Mouse (Mus musculus): ENCODE data around the gene Pla2g4f.

Pla2g4f gene

DNA sequence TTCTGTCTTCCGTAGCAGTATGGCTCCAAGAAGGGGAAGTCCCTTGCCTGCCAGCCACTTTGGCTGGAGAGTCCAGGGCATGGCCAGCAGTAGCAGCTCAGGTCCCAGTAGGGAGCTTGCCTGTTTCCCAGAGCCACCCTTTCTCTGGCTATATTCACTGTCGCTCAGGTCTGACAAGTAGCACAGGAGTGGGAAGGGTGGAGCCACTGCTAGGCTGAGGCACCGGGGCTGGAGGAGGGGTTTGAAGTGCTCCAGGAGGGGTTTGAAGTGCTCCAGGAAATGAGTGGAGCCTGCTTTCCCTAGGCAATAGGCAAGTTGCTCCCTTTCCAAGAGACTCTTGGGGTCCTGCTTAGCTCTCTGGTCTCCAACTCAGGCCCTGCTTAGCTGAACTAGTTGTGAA lies at the start of gene Pla2g4f:
Gene Pla2g4f (minus strand): TSS at position 190 of the 400 bp plus-strand sequence.
- no peak for DNase-seq (ENCODE audit: extremely low spot score, low read depth, low spot score)

DNA sequence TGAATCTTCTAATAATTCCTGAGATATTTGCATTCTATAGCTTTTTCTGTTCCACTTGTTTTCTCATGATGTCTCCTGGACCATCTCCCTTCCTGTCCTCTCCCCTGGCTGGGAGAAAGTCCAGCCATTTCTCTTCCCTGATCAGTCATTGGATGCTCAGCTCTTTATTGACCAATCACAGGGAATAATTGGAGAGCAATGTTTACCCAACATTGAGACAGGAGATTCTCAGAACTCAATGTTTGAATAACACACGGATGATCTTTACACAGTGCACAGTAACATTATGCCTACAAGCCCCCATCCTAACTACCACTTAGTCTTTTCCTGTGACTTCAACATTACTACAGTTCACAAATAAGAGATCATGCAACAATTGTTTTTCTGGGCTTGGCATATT lies 46.5 kb upstream of the Pla2g4f start:
- DNase-seq (ENCODE audit: extremely low spot score, low read depth, low spot score): no peak

DNA sequence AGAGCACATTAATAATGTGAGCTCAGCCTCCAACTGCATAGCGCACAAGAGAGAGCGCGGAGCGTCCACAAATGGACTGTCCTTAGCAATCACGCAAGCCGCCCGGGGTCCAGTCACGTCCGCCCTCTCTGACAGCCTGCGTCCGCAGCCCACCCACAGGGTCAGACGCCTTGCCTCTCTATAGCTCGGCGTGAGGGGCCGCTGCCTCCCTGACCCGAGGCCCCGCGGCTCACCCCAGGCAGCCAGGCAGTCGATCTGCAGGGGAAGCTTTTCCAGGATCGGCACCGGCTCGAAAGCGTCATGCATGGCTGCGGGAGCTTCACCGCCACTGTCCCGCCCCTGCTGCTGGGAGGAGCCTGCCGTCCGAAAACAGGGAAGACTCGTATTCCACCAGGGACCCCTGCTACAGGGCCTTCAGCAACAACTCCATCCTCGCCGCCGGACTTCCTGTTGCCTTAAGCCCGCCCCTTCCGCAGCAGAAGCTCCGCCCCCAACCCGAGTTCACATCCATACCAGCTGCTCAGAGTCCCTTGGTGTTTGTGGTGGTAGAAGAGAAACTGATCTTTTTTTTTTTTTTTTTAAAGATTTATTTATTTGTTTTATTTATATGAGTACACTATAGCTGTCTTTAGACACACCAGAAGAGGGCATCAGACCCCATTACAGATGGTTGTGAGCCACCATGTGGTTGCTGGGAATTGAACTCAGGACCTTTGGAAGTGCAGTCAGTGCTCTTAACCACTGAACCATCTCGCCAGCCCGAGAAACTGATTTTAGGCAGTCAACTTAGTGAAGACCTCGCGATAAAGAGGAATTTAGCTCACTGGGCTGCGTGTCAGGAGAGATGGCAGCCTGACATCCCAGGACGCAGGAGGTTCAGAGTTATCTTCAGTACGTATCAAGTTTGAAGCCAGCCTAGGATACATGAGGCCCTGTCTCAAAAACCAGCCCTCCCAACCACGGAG lies 39.0 kb upstream of the Pla2g4f start, which contains the start of gene Vps39:
Gene Vps39 (minus strand): TSS at position 456 of the 965 bp plus-strand sequence.
- peak; percentile 52 for DNase-seq (ENCODE audit: extremely low spot score, low read depth, low spot score)

DNA sequence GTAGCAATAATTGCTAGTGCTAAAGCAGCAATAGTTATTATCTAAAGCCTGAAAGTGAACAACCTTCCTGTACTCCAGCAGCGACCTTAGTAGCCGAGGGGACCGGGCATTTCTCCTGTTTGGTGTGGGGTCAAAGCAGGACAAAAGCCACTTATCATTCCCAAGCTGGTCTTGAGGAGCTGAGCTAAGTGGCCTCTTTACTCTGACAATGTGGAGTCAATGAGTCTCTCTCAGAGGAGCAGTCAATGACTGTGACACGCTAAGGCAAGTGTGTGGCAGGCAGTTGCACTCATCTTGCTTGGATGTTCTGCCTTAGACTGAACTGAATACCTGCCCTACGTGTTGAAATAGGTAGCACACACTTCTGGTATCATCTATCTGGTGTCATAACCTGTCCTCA lies 37.4 kb upstream of the Pla2g4f start:
- no peak for DNase-seq (ENCODE audit: extremely low spot score, low read depth, low spot score)

DNA sequence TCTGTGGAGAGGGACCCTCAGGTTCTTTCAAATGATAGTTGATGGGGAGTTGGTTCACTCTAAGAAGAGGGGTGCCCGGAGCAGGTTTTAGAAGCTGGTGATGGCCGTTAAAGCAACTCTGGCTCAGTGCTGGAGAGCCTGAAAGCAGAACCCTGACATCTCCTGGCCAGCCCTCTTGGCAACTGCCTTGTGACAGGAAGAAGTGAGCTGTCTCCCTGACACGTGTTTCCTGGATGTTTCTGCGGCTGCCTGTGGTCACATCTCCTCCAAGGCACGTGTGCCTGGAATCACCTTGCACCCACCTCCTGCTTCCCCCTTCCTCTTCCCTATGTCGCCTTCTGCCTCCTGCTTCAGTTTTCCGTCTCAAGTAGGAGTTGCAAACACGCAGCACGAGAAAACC lies 34.2 kb upstream of the Pla2g4f start:
- no peak for DNase-seq (ENCODE audit: extremely low spot score, low read depth, low spot score)

DNA sequence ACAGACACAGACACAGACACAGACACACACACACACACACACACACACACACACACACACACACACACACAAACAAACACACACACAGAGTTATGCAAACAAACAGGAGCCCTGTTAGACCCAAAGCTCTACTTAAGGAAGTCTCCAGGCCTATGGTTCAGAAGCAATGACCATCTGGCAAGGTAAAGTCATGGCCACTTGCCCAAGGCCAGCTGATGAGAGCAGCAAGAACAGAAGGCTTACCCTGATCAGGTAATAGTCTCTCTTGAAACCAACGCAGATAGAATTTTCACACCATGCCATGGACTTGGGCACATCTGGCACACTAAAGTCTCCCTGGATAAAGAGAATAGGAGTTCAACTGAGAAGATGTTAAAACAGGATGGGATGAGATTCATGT lies 27.8 kb upstream of the Pla2g4f start:
- no peak for DNase-seq (ENCODE audit: extremely low spot score, low read depth, low spot score)

DNA sequence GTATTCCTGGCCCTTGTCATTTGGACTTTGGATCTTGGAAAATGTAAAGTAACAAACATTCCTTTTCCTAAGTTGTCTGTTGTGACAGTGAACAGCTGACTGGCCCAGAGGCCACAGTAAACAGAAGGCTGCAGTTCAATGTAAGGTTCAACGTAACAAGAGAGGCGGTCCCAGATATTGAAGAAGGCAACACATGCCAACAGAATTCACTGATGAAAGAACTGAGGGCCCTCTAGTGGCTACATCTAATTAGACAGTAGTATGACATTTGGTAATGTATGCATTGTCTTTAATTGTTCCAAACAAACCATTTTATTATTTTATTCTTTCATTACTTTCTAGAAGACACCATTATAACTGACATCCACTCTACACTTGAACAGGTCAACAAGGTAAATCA lies 23.9 kb upstream of the Pla2g4f start:
- no peak for DNase-seq (ENCODE audit: extremely low spot score, low read depth, low spot score)

DNA sequence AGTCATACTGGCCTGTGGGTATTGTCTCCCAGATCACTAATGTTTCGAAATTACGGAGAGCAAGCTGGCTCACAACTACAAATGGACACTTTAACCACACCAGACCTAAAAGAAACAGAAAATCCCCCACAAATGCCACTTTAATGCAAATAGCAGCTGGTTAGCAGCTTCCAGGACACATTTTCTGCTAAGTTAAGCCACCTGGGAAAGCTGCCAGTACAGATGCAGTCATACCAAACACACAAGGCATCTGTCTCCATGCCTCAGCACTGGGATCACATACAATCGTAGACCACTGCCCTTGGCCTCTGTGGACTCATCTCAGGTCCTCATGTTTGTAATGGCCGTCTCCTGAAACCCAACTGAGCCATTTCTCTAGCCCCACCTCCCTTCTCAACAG lies 17.6 kb upstream of the Pla2g4f start:
- DNase-seq (ENCODE audit: extremely low spot score, low read depth, low spot score): no peak

DNA sequence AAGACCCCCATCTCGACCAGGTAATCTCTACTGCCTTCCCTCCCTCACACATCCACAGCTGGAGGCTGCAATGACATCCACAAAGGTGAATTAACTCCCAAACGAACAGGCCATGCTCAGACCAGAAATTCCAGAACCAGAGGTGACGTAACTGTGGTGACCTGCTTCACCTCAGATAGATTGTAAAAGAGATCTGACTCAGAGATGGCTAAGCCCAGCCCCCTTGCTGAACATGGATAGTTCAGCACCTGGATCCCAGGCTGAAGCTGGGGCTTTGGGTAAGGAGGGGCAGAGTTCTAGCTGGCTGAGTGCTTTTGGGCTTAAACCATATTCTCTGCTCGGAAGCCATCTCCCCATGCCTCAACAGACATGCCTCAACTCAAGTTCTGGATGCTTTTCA lies 1.1 kb upstream of the Pla2g4f start:
- no peak for DNase-seq (ENCODE audit: extremely low spot score, low read depth, low spot score)

DNA sequence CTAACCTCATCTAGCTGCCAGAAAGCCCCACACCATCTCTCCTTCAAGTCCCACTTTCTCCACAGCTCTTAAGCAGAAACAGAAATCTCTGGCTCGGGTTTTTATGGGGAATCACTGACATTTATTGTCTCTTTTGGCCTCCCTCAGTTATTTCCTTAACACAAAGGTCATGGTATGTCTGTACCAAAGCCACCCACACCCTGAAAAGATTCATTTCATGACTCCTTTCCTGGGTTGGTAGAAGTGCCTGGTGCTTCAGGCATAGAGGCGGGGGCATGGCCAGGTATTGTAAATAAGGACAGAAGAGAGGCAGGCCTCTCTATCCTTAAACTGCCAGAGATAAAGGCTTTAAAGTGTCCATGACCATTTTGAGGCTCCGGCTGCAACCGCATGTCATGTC lies 522 bp upstream of the Pla2g4f start:
- no peak for DNase-seq (ENCODE audit: extremely low spot score, low read depth, low spot score)

DNA sequence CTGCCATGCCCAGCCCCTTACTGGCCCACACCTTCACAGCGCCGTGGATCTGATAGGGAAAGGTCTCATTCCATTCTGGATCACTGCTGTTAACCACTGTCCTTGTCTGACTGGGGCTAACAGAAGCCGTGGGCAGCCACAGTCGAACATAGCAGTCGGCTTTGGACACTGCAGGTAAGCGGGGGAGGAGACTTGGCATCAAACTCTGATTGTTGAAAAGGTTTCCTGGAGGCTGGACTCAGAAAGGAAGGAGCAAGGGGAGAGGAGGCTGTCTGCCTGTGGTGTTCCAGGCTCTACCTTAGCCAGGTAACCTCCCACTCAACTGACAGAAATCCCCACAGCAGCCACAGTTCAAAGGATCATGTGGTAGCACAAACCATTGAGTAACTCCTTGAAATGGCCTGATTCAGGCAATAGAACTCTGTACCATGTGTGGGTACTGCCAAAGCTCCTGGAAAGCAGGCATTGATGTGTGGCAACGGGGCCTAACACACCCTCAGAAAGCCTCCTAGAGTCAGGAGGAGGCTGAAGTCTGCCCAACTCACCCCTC lies 1.6 kb downstream of the Pla2g4f start:
- DNase-seq (ENCODE audit: extremely low spot score, low read depth, low spot score): no peak

DNA sequence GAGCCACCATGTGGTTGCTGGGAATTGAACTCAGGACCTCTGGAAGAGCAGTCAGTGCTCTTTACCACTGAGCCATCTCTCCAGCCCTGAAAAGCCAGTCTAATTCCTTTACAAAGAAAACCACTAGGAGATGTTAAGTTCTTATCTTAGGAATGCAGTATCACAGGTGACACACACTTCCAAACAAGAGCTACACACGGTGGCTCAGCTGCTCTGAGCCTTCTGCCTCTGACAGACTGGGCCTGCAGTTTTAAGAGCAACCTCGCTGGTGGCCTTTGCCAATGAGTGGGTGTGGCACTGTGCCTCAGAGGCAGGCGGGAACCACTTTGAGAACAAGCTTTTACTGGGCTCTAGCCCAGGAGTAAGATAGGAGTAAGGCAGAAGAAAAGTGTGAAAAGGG lies 9.9 kb downstream of the Pla2g4f start:
- no peak for DNase-seq (ENCODE audit: extremely low spot score, low read depth, low spot score)

DNA sequence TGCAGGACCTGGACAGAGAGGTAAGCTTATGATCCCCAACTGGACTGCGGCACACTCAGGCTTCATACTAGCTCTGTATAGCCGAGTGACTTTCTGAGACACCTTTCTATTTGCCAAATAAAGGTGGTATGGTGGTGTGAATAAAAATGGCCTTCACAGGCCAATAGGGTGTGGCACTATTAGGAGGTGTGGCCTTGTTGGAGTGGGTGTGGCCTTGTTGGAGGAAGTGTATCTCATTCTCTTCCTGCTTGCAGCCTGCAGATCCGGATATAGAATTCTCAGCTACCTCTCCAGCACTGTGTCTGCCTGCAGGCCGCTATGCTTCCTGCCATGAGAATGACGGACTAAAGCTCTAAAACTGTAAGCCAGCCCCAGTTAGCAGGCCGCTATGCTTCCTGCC lies 12.9 kb downstream of the Pla2g4f start:
- DNase-seq (ENCODE audit: extremely low spot score, low read depth, low spot score): no peak

DNA sequence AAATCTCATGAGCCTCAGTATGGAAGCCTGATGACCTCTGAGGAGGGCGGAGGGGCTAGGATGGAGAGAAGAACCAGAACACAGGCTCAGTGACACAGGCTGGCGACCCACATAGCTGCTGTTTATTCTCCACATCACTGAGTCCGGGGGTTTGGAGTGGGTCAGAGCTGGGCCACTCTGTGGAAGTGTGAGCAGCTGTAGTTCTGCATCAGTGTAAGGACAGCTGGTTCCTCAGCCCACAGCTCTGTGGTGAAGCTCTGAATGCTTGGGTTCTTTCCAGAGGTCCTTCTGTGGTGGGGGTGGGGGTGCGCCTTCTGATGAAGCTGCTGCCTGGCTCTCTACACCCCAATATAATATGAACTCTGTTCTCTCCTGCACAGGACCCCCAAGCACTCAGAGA lies 14.1 kb downstream of the Pla2g4f start:
- DNase-seq (ENCODE audit: extremely low spot score, low read depth, low spot score): no peak

DNA sequence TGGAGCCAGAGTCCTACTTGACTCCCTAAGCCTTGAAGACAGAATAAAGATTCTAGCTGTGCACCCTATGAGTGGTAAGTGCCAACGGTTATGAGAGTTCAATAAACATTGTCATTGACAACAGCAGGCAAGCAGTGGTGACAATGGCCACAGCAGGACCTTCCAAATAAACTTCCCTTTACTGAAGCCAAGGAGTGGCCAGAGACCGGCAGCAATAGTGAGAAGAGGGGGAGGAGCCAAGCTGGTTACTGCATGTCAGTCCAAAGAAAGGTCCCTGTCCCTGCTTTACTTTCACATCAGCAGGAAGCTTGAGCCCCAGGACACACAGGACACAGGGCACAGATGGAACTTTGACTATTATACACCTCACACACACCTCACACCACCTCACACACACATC lies 17.8 kb downstream of the Pla2g4f start:
- DNase-seq (ENCODE audit: extremely low spot score, low read depth, low spot score): no peak

DNA sequence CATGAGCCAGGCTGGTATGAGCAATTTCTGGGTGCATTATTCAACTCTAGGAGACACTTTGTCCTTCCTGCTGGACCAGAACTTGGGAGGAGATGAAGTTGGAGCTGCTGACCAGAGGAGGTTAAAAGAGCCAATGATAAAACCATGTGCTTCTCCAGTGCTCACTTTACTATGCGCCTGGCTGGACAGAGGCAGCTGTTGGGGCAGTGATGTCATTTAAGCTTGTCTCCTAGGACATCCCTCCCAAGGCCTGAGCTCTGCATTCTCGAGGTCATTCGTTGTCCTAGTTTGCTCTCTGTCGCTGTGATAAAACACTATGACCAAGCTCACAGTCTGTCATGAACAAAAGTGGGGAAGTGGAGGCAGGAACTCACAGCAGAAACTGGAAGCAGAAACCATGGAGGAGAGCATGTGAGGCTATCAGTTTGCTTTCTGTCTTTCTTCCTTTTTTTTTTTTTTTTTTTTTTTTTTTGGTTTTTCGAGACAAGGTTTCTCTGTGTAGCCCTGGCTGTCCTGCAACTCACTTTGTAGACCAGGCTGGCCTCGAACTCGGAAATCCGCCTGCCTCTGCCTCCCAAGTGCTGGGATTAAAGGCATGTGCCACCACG lies 22.4 kb downstream of the Pla2g4f start:
- no peak for DNase-seq (ENCODE audit: extremely low spot score, low read depth, low spot score)

DNA sequence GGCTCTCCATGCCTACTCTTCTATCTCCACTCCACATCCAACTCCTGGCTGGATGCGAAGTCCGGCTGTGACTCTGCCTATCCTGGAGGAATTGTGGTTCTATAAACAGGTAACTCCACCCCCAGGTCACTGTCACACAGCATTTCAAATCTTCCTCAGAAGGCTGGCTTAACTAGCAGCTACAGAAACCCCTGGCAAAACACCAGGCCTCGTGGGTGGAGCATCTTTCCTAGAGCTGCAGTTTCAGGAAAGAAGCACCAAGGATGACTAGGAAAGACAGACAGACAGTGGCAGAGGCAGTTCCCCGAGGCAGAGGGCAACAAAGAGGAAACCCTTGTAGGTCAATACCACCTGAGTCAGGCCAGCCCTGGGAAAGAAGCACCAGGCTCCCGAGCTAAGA lies 25.0 kb downstream of the Pla2g4f start, which contains the start of gene Pla2g4d:
Gene Pla2g4d (minus strand): TSS at position 203 of the 400 bp plus-strand sequence.
- no peak for DNase-seq (ENCODE audit: extremely low spot score, low read depth, low spot score)

DNA sequence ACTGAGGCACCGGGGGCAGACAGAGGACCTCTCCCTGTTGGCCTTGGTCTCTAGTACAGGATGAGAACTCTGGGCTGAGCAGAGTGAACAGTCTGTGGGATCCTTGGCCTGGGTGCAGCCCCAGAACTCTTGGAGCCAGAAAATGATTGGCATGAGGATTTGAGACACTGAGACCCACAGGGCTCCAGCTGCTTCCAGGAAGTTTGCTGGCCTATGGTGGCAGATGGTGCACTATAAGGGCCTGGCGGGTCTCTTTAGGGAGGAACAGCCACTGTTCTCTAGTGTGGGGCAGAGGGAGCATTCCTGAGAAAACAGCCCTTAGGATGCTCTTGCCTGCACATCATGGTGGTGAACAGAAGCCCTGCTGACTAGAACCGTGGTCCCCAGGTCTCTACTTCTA lies 25.6 kb downstream of the Pla2g4f start:
- no peak for DNase-seq (ENCODE audit: extremely low spot score, low read depth, low spot score)

DNA sequence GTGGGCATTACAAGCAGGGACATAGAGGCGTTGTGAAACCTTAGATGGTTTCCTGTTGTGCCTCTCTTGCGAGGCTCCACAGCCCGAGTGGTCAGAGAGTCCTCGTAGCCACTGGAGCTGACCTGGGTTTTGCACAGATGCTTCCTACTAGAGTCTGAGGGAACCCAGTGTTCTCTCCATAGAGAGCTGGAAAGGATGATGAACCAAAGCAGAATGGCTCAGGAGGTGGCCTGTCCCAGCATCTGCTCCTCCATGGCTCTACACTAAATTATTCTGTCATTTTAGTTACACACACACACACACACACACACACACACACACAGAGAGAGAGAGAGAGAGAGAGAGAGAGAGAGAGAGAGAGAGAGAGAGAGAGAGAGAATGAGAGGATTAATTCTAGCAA lies 28.3 kb downstream of the Pla2g4f start:
- DNase-seq (ENCODE audit: extremely low spot score, low read depth, low spot score): no peak

DNA sequence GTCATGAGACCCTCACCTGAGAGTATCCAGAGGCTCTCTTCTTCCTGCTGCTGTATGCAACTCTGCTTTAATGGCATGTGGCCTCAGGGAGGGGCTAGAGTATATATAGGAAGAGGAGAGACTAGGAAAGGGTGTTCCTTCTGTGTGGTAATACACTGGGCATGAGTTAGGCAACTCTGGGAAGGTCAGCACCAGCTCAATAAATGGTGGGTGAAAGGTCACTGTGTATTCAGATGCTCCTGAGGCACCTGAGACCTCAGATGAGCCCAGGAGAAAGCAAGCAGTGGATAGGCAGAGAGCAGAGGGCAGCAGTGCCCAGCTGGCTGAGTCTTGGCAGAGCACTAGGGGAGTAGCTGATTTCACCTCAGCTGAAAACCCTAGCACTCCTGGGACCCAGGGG lies 29.3 kb downstream of the Pla2g4f start:
- DNase-seq (ENCODE audit: extremely low spot score, low read depth, low spot score): no peak

DNA sequence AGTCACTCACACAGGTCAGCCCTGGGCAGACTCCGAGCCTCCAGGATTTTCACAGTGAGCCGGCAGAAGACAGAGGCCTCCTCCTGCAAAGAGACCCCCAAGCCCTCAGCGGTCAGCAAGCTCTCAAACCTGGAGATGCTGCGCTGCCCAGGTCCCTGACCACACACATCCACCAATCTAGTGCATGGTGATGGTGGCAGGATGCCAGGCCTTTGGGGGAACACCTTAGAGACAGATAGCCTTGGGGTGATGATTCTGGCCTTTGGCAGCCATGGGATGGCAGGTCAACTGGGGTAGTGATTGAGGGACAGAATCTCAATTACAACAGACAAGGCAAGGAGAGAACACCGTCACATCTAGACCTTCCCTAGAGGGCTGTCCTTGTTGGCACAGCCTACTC lies 29.9 kb downstream of the Pla2g4f start:
- no peak for DNase-seq (ENCODE audit: extremely low spot score, low read depth, low spot score)

DNA sequence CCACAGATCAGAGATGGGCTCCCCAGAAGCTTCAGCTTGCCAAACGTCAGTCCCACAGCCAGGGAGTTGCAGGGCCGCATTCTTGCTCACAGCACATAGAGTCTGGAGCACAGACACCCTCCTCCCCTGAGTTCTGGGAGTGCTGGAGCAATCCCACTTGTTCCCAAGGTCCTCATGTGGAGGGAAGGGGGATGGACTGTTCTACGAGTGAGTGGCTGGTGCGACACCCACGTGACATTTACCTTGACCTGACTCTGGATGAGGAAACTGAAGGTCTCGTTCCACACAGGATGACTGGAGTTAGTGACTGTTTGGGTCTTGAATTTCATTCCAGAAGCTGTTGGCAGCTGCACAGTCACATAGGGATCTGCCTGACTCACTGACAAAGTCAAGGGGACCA lies 30.4 kb downstream of the Pla2g4f start:
- no peak for DNase-seq (ENCODE audit: extremely low spot score, low read depth, low spot score)

Measured in hindlimb bud, embryonic 11.5 days (tissue).